Mouse (Mus musculus) adipocyte (in vitro differentiated cells): ENCODE results near the gene Olfr1507.

ENCODE experiments used
- DNase-seq: peaks from one replicate; pipeline ENCODE4 v3.0.0-alpha.2; 2016; ENCODE audit warnings: low spot score

Gene Olfr1507

GRCm38 (mm10) chr14:52495516-52495915 lies at the start of gene Olfr1507:
Gene Olfr1507, minus strand, starts transcription at chr14:52495749.
- no peak for DNase-seq

- DNase-seq, result no peak
Observed at GRCm38 (mm10) chr14:52533336-52533735, 37.8 kb upstream of the Olfr1507 start.

DNA sequence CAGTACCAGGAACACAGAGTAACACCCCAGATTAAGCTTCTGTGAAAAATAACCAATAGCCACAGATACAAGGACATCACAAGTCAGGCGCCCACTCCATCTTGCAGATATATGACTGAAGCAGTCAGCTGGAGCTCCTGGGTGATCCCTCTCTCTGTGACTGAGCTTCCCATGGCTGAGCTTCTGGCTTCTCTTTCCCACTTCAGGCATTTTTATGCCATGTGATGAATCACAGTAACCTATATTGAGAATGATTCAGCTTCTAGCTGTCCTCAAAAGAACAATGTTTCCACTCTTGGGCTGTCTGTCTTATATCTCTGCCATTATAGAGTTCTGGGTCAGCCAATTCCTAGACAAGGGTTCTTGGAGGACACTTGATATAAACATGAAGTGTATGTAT lies 29.4 kb upstream of the Olfr1507 start:
- no peak for DNase-seq

GRCm38 (mm10) chr14:52467395-52467794 lies 28.2 kb downstream of the Olfr1507 start, which contains the start of gene Olfr1508:
Gene Olfr1508, minus strand, starts transcription at chr14:52467495.
- no peak for DNase-seq

GRCm38 (mm10) chr14:52465738-52466137 lies 29.8 kb downstream of the Olfr1507 start:
- DNase-seq, result no peak

- DNase-seq, result no peak
Observed at GRCm38 (mm10) chr14:52461928-52462327, 33.6 kb downstream of the Olfr1507 start.

DNA sequence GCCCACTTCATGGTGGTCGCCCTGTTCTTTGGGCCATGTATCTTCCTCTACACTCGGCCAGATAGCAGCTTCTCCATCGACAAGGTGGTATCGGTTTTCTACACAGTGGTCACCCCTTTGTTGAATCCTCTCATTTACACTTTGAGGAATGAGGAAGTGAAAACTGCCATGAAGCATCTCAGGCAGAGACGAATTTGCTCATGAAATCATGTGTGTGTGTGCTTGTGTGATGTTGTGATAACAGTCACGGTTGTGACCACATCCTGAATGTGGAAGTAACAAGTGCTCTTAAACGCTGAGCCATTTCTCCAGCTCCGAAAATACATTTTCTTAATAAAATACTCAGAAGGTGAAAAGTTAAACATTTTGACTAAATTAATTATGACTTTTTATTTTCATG lies 44.4 kb downstream of the Olfr1507 start:
- DNase-seq, result no peak

DNA sequence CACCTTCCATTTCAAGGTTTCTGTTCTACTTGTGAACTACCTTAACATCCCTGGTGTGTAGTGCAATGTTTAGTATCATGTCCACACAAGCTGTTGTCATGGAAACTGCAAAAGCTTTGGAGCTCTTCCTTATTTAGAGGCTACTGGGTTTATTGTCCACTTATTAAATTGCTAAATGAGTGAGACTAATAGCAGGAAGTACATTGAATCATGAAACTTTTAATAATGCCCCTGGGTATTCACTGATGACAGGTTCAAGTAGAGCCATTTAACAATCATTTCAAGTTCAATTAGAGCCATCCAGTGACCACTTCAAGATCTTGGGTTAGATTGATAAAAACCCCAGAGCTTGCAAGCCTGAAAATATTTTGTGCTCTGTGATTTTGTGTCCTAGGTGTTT lies 52.9 kb downstream of the Olfr1507 start, which contains the start of gene Olfr1509:
TSS of gene Olfr1509 (plus strand) at position 301 of the 400 bp plus-strand sequence.
- DNase-seq, result no peak
